Mouse (Mus musculus) embryonic facial prominence, embryonic 13.5 days (tissue): Measurements from ENCODE around the gene Nms. TPM values are rescaled to one million over a fixed set of nuclear protein-coding genes. Genes with fewer than 3 reads are reported as not detected.

Source experiments
- ATAC-seq: fragments of 200-750 bp; cut with Nextera tagmentation; 2 replicates; pipeline ENCODE4 v1.8.0; 2017; ENCODE audit warnings: low read depth; ENCODE audit not compliant: insufficient number of reproducible peaks, insufficient read depth, low FRiP score, low TSS enrichment
- H3K27ac ChIP-seq: fragments of 300-500 bp; sonication (generic); 2 replicates; pipeline ENCODE4 v1.5.1; 2015; ENCODE audit warnings: moderate library complexity, mild to moderate bottlenecking, inconsistent platforms
- H3K27me3 ChIP-seq: fragments of 300-500 bp; sonication (generic); 2 replicates; pipeline ENCODE4 v1.6.1; 2015; ENCODE audit warnings: mild to moderate bottlenecking, inconsistent platforms
- H3K36me3 ChIP-seq: fragments of 300-500 bp; sonication (generic); 2 replicates; pipeline ENCODE4 v1.6.1; 2015; ENCODE audit warnings: mild to moderate bottlenecking, inconsistent platforms
- H3K4me1 ChIP-seq: fragments of 300-500 bp; sonication (generic); 2 replicates; pipeline ENCODE4 v1.6.1; 2015; ENCODE audit warnings: inconsistent platforms
- H3K4me2 ChIP-seq: fragments of 300-500 bp; sonication (generic); 2 replicates; pipeline ENCODE4 v1.6.1; 2015; ENCODE audit warnings: moderate library complexity, mild to moderate bottlenecking, inconsistent platforms
- H3K4me3 ChIP-seq: fragments of 300-500 bp; sonication (generic); 2 replicates; pipeline ENCODE4 v1.5.1; 2015; ENCODE audit warnings: mild to moderate bottlenecking, inconsistent platforms
- H3K9ac ChIP-seq: fragments of 300-500 bp; sonication (generic); 2 replicates; pipeline ENCODE4 v1.6.1; 2015; ENCODE audit warnings: mild to moderate bottlenecking, inconsistent platforms
- H3K9me3 ChIP-seq: fragments of 300-500 bp; sonication (generic); 2 replicates; pipeline ENCODE4 v1.6.1; 2016; ENCODE audit warnings: inconsistent platforms
- WGBS: fragments of 180-500 bp; shearing (Covaris S2); methylation state at CpG from one replicate; pipeline ENCODE4 v1.1.7; 2015; ENCODE audit warnings: mixed read lengths; 5-methylcytosine and 5-hydroxymethylcytosine counted together
- polyA plus RNA-seq: library from polyadenylated mRNA; unstranded; fragments of >200 nt; fragmentation: Nextera tagmentation; extraction: Ambion mirVana; gene quantifications from 2 replicates; pipeline ENCODE4 v1.2.1, GENCODE M21; 2015

Nms gene
- not detected in 2 replicates for polyA plus RNA-seq

DNA sequence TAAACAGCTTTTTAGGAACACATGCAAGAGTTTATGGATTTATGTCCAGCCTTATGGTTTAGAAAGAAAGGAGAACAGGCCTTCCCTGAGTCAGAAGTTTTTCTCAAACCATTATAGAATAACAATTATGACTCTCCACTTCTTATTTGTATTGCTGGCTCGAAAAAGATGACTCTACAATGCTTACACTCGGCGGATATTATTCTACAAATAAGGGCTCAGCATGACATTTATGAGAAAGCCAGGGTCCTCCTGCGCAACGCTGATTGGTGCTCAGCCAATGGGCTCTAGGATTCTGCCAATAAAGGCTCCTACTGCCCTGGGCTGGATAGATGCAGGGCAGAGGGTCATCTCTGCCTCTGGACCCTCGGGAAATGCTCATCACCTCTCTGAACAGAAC is at the start of gene Nms:
Gene Nms (plus strand): TSS at position 301 of the 400 bp plus-strand sequence.
- Histone ChIP-seq H3K9me3 (no peaks in the 10 kb centered on the region), H3K9ac (no peak within 1 kb of the TSS), H3K27me3 (no peaks in the 10 kb centered on the region; the same call in 1 of the 2 replicates), H3K36me3 (no peaks in the 10 kb centered on the region), H3K4me3 (no peak within 1 kb of the TSS), H3K4me2 (no peak within 1 kb of the TSS), H3K27ac (no peak within 1 kb of the TSS), H3K4me1 (no peaks in the 10 kb centered on the region)
- no peak for ATAC-seq
- 82% methylated on average over 6 of the region's 6 CpGs for WGBS

DNA sequence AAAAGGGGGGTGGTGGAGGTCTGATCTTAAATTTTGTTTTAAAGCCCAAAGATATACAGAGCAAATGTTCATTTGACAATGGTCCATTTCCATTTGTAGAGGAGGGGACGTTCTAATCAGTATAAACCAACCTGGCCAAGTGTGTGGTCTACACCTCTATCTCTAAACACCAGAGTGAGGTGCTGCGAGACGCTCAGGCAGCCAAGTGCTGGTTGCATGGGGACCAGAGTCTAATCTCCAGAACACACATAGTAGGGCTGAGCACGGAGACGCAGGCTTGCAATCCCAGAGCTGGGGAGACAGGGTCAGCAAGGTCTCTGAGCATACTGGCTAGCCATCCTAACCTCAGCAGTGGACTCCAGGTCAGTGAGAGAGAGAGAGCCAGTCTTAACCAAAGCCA is 47.5 kb upstream of the Nms start:
- Histone ChIP-seq H3K27me3 (no peaks in the 10 kb centered on the region), H3K9me3 (no peaks in the 10 kb centered on the region), H3K4me1 (peaks cover 22% of the 10 kb centered on the region), H3K4me3 (no peak overlapping the region), H3K9ac (no peak overlapping the region), H3K4me2 (no peak overlapping the region), H3K36me3 (peaks cover 20% of the 10 kb centered on the region), H3K27ac (no peak overlapping the region)
- WGBS, result 92% methylated on average over 5 of the region's 5 CpGs
- no peak for ATAC-seq

DNA sequence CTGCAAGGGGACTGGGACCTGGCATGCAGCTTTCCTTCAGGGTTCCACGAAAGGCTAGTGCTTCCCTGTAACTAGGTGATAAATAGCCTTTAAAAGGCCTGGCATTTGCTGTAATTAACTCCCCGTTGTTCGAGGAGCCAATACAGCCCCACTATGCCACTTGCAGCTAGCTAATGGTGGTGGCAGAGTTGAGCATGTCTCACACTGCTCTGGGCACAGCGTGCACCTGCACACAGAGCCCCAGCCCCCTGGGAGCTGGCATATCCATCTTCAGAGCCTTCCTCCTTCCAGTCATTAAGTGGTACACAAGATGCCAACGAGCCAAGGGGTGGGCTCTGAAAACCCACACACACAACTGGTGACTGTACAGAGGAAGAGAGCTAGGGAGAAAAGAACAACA is 45.9 kb upstream of the Nms start:
- Histone ChIP-seq H3K4me1 (peaks cover 22% of the 10 kb centered on the region), H3K27me3 (0 out of 2 replicates have a peak, but pooled peaks cover 3% of the 10 kb centered on the region), H3K27ac (no peak overlapping the region), H3K4me3 (no peak overlapping the region), H3K4me2 (no peak overlapping the region), H3K9ac (no peak overlapping the region), H3K9me3 (no peaks in the 10 kb centered on the region), H3K36me3 (peaks cover 20% of the 10 kb centered on the region)
- WGBS, result 86% methylated on average over 5 of the region's 5 CpGs
- ATAC-seq, result no peak

DNA sequence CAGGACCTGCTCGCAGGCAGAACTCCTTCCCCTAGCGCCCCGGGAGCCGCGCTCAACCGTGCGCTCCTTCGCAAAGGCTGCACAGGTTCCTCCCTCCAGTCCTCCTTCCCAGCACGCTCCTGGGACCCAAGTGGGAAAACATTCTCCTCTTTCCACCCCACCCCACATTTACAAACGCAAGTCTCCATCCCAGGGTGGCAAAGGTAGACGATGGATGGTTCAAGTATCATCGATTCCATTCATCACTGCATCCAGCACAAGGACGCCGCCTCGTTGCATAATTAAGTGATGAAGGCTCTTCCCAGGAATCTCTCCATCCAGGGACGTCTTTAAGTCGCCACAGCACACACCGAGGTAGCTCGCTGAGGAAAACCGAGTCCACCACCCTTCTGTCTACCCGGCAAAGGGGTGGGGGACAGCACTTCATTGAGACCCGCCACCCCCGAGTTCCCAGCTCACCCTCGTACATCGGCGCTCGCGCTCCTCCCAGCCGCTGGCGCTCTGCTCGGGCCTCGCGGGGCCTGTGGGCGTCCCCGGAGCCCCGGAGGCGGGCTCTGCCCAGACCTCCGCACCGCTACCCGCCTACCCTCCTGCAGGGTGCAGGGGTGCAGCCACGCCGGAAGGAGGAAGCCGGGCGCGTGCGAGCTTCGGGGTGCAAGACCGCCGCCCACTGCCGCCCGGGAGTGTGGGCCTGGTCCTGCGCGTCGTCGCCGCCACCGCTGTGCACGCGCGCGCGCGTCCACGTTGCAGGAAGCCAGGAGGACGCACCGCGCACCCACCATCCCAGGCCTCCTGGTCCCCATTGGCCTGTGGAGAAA is 41.3 kb upstream of the Nms start, which contains the start of gene Chst10:
Gene Chst10 (minus strand): TSS at position 731 of the 818 bp plus-strand sequence.
- H3K27me3 ChIP-seq, result 0 out of 2 replicates have a peak, but pooled peaks cover 3% of the 10 kb centered on the region
- peaks cover 10% of the 10 kb centered on the region; the same call in 1 of the 2 replicates for H3K4me1 ChIP-seq
- 0 out of 2 replicates have a peak within 1 kb of the TSS, but pooled peaks have one; percentile 33 for H3K27ac ChIP-seq
- H3K36me3 ChIP-seq, result peaks cover 10% of the 10 kb centered on the region; the same call in 1 of the 2 replicates
- under 1% methylated on average over 67 of the region's 67 CpGs for WGBS
- H3K9me3 ChIP-seq, result no peaks in the 10 kb centered on the region
- H3K4me3 ChIP-seq, result peak within 1 kb of the TSS; percentile 72
- peak; percentile 82 for ATAC-seq
- H3K9ac ChIP-seq, result peak within 1 kb of the TSS; percentile 83
- H3K4me2 ChIP-seq, result peak within 1 kb of the TSS; percentile 73

DNA sequence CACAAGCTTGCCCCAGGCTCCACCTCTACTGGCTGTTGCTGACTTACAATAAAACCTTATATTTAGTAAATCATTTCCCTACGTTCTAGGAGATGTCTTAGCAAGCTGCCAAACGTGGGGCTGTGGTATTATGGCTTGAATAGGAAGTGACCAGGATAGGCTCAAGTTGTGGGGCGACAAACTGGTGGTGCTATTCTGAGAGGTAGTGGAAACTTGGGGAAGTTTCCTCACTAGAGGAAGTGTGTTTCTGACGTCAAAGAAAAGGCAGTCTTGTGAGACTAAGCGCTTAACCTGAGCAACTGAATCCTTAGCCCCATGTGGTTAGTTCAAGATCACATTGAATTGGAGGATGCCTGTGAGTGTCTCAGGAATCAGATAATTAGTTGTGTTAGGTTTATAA is 36.4 kb upstream of the Nms start:
- ATAC-seq, result no peak
- Histone ChIP-seq H3K4me2 (no peak overlapping the region), H3K9ac (no peak overlapping the region), H3K27me3 (0 out of 2 replicates have a peak, but pooled peaks cover 3% of the 10 kb centered on the region), H3K27ac (no peak overlapping the region), H3K36me3 (no peaks in the 10 kb centered on the region), H3K9me3 (no peaks in the 10 kb centered on the region), H3K4me3 (no peak overlapping the region), H3K4me1 (0 out of 2 replicates have a peak, but pooled peaks cover 3% of the 10 kb centered on the region)
- 56% methylated on average over 5 of the region's 5 CpGs for WGBS

DNA sequence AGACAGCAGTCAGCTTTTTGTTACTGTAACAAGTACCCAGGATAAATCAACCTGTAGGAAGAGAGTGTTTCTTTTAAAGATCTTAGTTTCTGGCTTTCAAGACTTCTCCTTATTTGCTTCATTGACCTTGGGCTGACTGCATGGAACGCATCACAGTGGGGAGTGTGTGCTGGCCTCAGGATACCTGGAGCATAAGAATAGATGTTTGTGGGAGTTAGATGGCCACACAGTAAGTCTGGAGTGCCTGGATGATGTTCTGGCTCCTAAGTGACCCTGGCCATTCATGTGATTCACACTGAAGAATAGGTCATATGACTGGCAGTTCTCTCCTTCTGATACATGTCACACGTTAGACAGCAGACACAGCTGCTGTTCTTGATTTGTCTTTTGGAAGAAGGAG is 35.0 kb upstream of the Nms start:
- 75% methylated on average over 2 of the region's 2 CpGs for WGBS
- no peaks in the 10 kb centered on the region for H3K27me3 ChIP-seq
- ATAC-seq, result no peak
- H3K4me1 ChIP-seq, result no peaks in the 10 kb centered on the region
- no peak overlapping the region for H3K4me3 ChIP-seq
- H3K4me2 ChIP-seq, result no peak overlapping the region
- H3K9ac ChIP-seq, result no peak overlapping the region
- no peak overlapping the region for H3K27ac ChIP-seq
- H3K36me3 ChIP-seq, result no peaks in the 10 kb centered on the region
- no peaks in the 10 kb centered on the region for H3K9me3 ChIP-seq

DNA sequence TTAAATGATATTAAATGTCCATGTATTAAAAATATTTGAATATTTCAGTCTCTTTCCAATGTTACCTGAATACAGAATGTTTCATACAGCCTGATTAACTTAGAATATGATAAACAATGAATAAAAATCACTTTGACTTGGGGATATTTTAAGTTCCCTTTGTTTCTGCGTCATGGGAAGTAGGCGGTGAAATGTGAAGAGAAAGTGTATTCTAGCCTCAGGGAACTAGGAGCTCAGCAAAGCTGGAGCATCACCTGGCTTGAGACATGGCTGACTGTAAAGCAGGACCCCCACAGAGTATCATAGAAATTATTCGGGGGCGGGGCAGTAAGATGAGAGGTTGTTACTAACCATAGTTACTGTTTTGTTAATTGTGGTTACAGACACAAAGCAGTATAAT is 10.0 kb upstream of the Nms start:
- WGBS, result 82% methylated on average over 4 of the region's 4 CpGs
- ATAC-seq, result no peak
- H3K27me3 ChIP-seq, result no peaks in the 10 kb centered on the region

DNA sequence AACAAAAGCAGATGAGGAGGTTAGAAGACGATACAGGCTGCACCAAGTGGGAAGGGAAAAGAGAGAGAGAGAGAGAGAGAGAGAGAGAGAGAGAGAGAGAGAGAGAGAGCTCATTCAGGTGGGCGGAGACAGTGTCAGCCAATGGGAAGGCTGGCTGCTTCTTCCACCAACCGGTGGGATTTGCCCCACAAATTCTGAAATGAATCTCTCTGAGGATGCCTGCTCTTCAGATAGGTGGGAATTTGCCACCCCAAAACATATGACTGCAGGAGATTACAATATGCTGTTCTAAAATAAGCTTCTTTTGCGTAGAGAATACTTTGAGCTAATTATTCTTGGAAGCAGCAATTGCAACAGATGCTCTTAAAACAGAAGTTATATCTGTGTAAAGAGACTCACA is 9.5 kb upstream of the Nms start:
- Histone ChIP-seq H3K27ac (no peak overlapping the region), H3K4me1 (no peaks in the 10 kb centered on the region), H3K4me3 (no peak overlapping the region), H3K27me3 (no peaks in the 10 kb centered on the region), H3K36me3 (no peaks in the 10 kb centered on the region), H3K4me2 (no peak overlapping the region), H3K9me3 (no peaks in the 10 kb centered on the region), H3K9ac (no peak overlapping the region)
- no peak for ATAC-seq
- 60% methylated on average over 4 of the region's 4 CpGs for WGBS

More for the DNA sequence above, 10.0 kb upstream of the Nms start:
- Histone ChIP-seq H3K36me3 (no peaks in the 10 kb centered on the region), H3K4me3 (no peak overlapping the region), H3K9ac (no peak overlapping the region), H3K9me3 (no peaks in the 10 kb centered on the region), H3K4me1 (no peaks in the 10 kb centered on the region), H3K27ac (no peak overlapping the region), H3K4me2 (no peak overlapping the region)

DNA sequence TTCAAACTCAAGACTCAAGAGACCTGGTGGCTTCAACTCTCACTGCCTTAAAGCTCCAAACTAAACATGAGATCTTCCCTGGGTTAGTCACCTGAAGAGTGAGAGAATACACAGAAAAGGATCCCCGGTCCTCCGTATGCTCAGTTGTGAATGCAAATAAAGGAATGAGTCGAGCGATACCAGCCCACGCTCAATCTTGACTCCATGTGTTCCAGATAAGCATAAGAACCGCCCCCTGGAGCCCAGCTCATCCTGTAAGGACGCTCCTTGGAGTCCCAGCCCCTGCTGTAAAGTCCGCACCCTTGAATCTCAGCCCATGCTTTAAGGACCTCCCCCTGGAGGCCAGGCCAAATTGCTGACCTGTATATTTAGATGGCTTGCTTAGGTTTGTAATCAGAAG is 8.2 kb upstream of the Nms start:
- Histone ChIP-seq H3K4me2 (no peak overlapping the region), H3K36me3 (no peaks in the 10 kb centered on the region), H3K9me3 (no peaks in the 10 kb centered on the region), H3K9ac (no peak overlapping the region), H3K4me1 (no peaks in the 10 kb centered on the region), H3K4me3 (no peak overlapping the region), H3K27me3 (no peaks in the 10 kb centered on the region), H3K27ac (no peak overlapping the region)
- ATAC-seq, result no peak
- WGBS, result 65% methylated on average over 8 of the region's 8 CpGs

DNA sequence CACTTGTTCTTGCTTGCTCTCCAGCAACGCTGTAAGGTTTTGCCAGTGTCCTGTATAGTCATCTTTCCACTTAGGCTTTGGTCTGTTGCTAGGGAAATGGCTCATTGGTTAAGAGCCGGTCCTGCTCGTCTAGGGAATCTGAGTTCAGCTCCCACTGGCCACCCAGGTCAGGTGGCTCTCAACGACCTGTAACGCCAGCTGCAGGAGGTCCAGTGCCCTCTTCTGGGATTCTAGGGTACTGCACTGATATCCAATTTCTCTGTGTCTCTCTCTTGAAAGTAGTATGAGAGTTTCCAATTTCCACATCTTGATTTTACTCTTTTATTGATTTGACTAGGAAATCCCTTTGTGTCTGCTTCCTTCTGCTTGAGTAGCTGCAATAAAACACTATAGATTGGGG is 4.3 kb upstream of the Nms start:
- H3K4me3 ChIP-seq, result no peak overlapping the region
- no peaks in the 10 kb centered on the region for H3K27me3 ChIP-seq
- no peaks in the 10 kb centered on the region for H3K9me3 ChIP-seq
- WGBS, result 30% methylated on average over 5 of the region's 5 CpGs
- no peak for ATAC-seq
- no peaks in the 10 kb centered on the region for H3K4me1 ChIP-seq
- no peak overlapping the region for H3K9ac ChIP-seq
- H3K36me3 ChIP-seq, result no peaks in the 10 kb centered on the region
- H3K27ac ChIP-seq, result no peak overlapping the region
- H3K4me2 ChIP-seq, result no peak overlapping the region

DNA sequence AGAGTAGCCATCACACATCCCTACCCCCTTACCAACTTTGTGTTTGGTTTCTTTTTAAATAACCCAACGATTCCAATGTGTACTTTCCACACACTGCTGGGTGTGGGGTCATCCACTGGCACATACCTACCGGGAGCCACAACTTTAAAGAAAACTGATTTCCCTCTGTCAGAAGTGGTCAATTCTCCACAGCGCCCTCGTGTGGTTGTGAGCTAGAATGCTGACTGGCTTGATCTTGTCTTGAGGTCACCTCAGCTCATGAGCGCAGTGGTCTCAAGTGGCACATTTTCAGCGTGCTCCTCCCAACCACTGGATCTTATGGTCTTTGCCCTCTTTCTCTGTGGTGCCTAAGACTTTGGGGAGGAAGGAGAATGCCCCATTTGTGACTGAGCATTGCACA is 2.2 kb upstream of the Nms start:
- no peaks in the 10 kb centered on the region; the same call in 1 of the 2 replicates for H3K27me3 ChIP-seq
- H3K27ac ChIP-seq, result no peak overlapping the region
- 25% methylated on average over 6 of the region's 6 CpGs for WGBS
- H3K4me2 ChIP-seq, result no peak overlapping the region
- no peaks in the 10 kb centered on the region for H3K4me1 ChIP-seq
- no peak overlapping the region for H3K9ac ChIP-seq
- no peaks in the 10 kb centered on the region for H3K9me3 ChIP-seq
- no peak overlapping the region for H3K4me3 ChIP-seq
- ATAC-seq, result no peak
- H3K36me3 ChIP-seq, result no peaks in the 10 kb centered on the region

DNA sequence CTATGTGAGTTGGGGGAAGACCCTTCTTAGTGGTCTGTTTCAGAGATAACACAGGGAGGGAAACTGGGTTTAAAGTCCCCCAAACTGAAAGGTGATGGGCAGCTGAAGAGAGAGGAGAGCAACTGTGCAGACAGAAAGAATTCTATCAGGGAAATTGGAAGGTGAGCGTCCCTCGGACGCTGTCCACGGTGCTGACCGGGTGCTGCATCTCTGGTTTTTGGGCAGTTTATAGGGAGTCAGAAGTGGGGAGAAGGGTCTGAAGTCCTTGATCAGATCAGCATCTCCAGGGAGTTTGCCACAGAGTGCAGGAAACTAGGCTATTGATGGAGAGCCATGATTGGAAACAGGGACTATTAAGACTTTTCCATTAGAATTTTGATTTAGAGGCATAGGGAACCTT is 659 bp downstream of the Nms start:
- WGBS, result 0% methylated on average over 5 of the region's 5 CpGs
- no peaks in the 10 kb centered on the region for H3K4me1 ChIP-seq

More for the DNA sequence above, 659 bp downstream of the Nms start:
- no peak for ATAC-seq
- no peak overlapping the region for H3K9ac ChIP-seq
- no peaks in the 10 kb centered on the region; the same call in 1 of the 2 replicates for H3K27me3 ChIP-seq
- no peak overlapping the region for H3K4me3 ChIP-seq
- H3K27ac ChIP-seq, result no peak overlapping the region
- no peak overlapping the region for H3K4me2 ChIP-seq
- no peaks in the 10 kb centered on the region for H3K36me3 ChIP-seq
- H3K9me3 ChIP-seq, result no peaks in the 10 kb centered on the region
